Mouse (Mus musculus) left cerebral cortex, adult 8-10 months (tissue): ENCODE results near the gene Ercc4. TPM values are rescaled to one million over a fixed set of nuclear protein-coding genes. Genes with fewer than 3 reads are reported as not detected.
A peak's percentile ranks its signal among the peaks of the same experiment; 100 is the strongest.

Experiments
- DNase-seq, 2 experiments: peaks; one replicate each; pipeline ENCODE4 v3.0.0; 2022; ENCODE audit warnings: low spot score in 2 of 2
- total RNA-seq, 4 experiments: library from RNA; stranded (reverse); gene quantifications; 2 replicates each; pipeline ENCODE4 v1.2.4; 2022

The Ercc4 gene
- total RNA-seq, 4 experiments from 2014 or later: 23.0 to 25.0 (median 23.7) TPM

- DNase-seq: peak in 1 of 2 experiments; percentile 81
These were observed 85.4 kb downstream of the Ercc4 start for GRCm38 (mm10) chr16:13194882-13195281.

- peak in 1 of 2 experiments; percentile 85 for DNase-seq
These were observed 87.1 kb downstream of the Ercc4 start for GRCm38 (mm10) chr16:13196626-13197025.

- peak; percentile 64 to 95 for DNase-seq
These were observed 87.8 kb downstream of the Ercc4 start for GRCm38 (mm10) chr16:13197293-13197692.

GRCm38 (mm10) chr16:13199204-13199603 is 89.7 kb downstream of the Ercc4 start:
- DNase-seq: no peak

Other genes starting within 250 kb of the Ercc4 start
- gene Mrtfb, start 146.8 kb downstream of the Ercc4 start, total RNA-seq: 100 to 1,000 TPM; 168 to 192 (median 172) TPM